In the genomic region with DNA sequence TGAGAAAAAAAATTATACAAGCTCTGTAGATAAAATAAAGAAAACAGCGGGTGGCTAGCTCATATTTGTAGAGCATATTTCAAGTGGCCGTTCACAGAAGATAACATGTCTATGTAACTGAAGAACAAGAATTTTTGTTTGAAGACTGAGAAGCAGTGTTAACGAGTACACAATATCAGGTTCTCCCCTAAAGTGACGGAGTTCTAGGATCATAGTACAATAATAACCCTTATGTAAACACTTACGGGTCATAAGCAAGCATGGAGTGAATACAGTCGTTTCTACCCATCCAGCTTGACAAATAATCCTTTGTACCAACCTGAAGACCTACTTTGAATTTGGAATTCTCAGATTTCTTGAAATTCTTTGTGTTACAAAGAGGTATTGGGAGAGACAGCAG, we compare ENCODE assay signal across 30 mouse cellular contexts.
"Had no signal": no experiment of that assay in that cellular context is flagged by ENCODE, and none has a peak within 500 bp of the region (broad histone marks: within the 10 kb centered on the region; RNA-seq: fewer than 3 reads in every experiment).

No protein-coding gene starts in this region.

- H3K27ac ChIP-seq: left cerebral cortex, adult 2 months; limb, embryonic 10.5 days; limb, embryonic 12.5 days; limb, embryonic 13.5 days; limb, embryonic 15.5 days; liver, embryonic 12.5 days; liver, embryonic 13.5 days; liver, embryonic 14.5 days; liver, embryonic 15.5 days; lung, embryonic 15.5 days; macrophage; midbrain, embryonic 10.5 days; midbrain, embryonic 12.5 days; midbrain, embryonic 13.5 days; midbrain, embryonic 15.5 days; neural tube, embryonic 12.5 days had no signal

- DNase-seq: left cerebral cortex, postnatal 4 days; liver; liver, embryonic 13.5 days; liver, postnatal 0 days; lung, adult 2 months; lung, postnatal 10 days; lung, postnatal 14 days; lung, postnatal 36 days; lung, postnatal 4 days; midbrain, embryonic 14.5 days had no signal

- H3K27me3 ChIP-seq: limb, embryonic 12.5 days; limb, embryonic 13.5 days; limb, embryonic 15.5 days; liver, embryonic 12.5 days; liver, embryonic 13.5 days; liver, embryonic 15.5 days; lung, embryonic 15.5 days; megakaryocyte, embryonic 14.5 days; midbrain, embryonic 12.5 days; midbrain, embryonic 13.5 days; midbrain, embryonic 15.5 days; neural tube, embryonic 12.5 days had no signal

- H3K9ac ChIP-seq: limb, embryonic 12.5 days; limb, embryonic 13.5 days; limb, embryonic 15.5 days; liver, embryonic 12.5 days; liver, embryonic 13.5 days; liver, embryonic 14.5 days; liver, embryonic 15.5 days; liver, postnatal 0 days; lung, embryonic 15.5 days; midbrain, embryonic 12.5 days; midbrain, embryonic 13.5 days; midbrain, embryonic 15.5 days; neural tube, embryonic 12.5 days had no signal

- H3K4me1 ChIP-seq: limb, embryonic 10.5 days; limb, embryonic 12.5 days; limb, embryonic 13.5 days; limb, embryonic 15.5 days; liver, embryonic 12.5 days; liver, embryonic 13.5 days; liver, embryonic 15.5 days; lung, embryonic 15.5 days; megakaryocyte, embryonic 14.5 days; midbrain, embryonic 10.5 days; midbrain, embryonic 12.5 days; midbrain, embryonic 13.5 days; midbrain, embryonic 15.5 days; neural tube, embryonic 12.5 days had no signal

- H3K4me2 ChIP-seq: limb, embryonic 12.5 days; limb, embryonic 13.5 days; limb, embryonic 15.5 days; liver, embryonic 11.5 days; liver, embryonic 12.5 days; liver, embryonic 13.5 days; liver, embryonic 15.5 days; lung, embryonic 15.5 days; midbrain, embryonic 11.5 days; midbrain, embryonic 12.5 days; midbrain, embryonic 13.5 days; midbrain, embryonic 15.5 days; neural tube, embryonic 12.5 days had no signal

- H3K36me3 ChIP-seq: limb, embryonic 10.5 days; limb, embryonic 12.5 days; limb, embryonic 13.5 days; limb, embryonic 15.5 days; liver, embryonic 12.5 days; liver, embryonic 13.5 days; liver, embryonic 15.5 days; lung, embryonic 15.5 days; midbrain, embryonic 10.5 days; midbrain, embryonic 12.5 days; midbrain, embryonic 13.5 days; midbrain, embryonic 15.5 days; neural tube, embryonic 12.5 days had no signal

- ATAC-seq: liver, embryonic 12.5 days; liver, postnatal 0 days; midbrain, embryonic 13.5 days; midbrain, embryonic 15.5 days; midbrain, embryonic 16.5 days had no signal

- H3K9me3 ChIP-seq: limb, embryonic 10.5 days; limb, embryonic 12.5 days; limb, embryonic 13.5 days; limb, embryonic 15.5 days; liver, embryonic 12.5 days; liver, embryonic 13.5 days; liver, embryonic 15.5 days; lung, embryonic 15.5 days; midbrain, embryonic 10.5 days; midbrain, embryonic 12.5 days; midbrain, embryonic 13.5 days; midbrain, embryonic 15.5 days; neural tube, embryonic 12.5 days had no signal

- H3K4me3 ChIP-seq: left cerebral cortex, adult 2 months; limb, embryonic 10.5 days; limb, embryonic 12.5 days; limb, embryonic 13.5 days; limb, embryonic 15.5 days; liver, embryonic 12.5 days; liver, embryonic 13.5 days; liver, embryonic 15.5 days; lung, embryonic 15.5 days; megakaryocyte, embryonic 14.5 days; midbrain, embryonic 10.5 days; midbrain, embryonic 12.5 days; midbrain, embryonic 13.5 days; midbrain, embryonic 15.5 days; myocyte; neural tube, embryonic 12.5 days had no signal
